Mouse (Mus musculus) G1E (cell line): ENCODE measurements around the gene Man1a2.

Experiments used
- CTCF ChIP-seq: IDR thresholded peaks from 2 replicates; pipeline ENCODE4 v1.5.1; 2012; ENCODE audit warnings: low read depth, low read length, inconsistent platforms, mixed read lengths
- GATA1 ChIP-seq: IDR thresholded peaks from 2 replicates; pipeline ENCODE4 v1.6.1; 2012; ENCODE audit warnings: borderline replicate concordance, low read length, inconsistent platforms, mixed read lengths
- TAL1 ChIP-seq: conservative IDR thresholded peaks from 2 replicates; pipeline ENCODE4 v1.6.1; 2012; ENCODE audit warnings: low read depth, low read length, inconsistent platforms, mixed read lengths

DNA sequence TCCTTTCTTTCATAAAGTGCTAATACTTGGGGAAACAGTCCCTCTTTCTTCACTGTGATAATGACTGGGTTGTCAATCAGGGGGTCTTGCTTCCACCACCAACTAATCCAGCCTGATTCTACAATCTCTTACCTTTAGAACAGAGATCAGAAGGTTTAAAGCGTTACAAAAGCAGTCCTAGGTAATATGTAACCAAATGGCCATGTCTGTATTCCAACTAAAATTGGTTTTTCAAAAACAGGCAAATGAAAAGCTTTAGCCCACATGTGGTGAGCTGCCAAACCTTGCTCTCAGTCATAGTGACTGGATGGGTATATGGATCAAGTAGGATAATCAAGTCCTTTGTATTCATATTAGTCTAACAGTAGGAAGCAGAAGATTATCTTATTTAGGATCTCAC, 32.0 kb downstream of the Man1a2 start:
- no peak for TF ChIP-seq CTCF
- no peak for TF ChIP-seq GATA1
- no peak for TF ChIP-seq TAL1
